Mouse (Mus musculus): Measurements from ENCODE around the gene Klhl6.
"Not testable (repeated sequence)": the region's sequence is repeated elsewhere in the genome, so short reads cannot be mapped to it uniquely, and the experiment has no call there.

DNA sequence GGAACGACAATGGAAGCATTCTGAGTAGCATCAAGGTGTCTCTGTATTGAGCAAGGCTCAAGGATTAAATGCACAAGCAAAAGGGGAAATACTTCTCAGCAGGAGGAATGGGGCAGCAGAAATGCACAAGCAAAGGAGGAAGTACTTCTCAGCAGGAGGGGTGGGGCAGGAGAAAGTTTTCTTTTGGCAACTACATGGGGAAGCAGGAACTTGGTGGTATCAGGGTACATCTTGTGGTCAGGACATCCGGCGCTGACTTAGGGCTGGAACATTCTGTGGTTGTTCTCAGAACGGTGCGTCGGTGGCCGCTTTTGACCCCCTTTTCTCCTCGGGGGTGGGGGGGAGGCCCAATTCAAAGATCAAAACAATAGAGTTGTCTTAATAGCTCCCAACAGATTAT, 17.4 kb upstream of the Klhl6 start:
- TF ChIP-seq CTCF (IDR thresholded peaks at IDR 0.05; ENCODE audit: control insufficient read depth, insufficient read depth, insufficient replicate concordance, low read depth, low read length); POLR2A (IDR thresholded peaks at IDR 0.05; ENCODE audit: control insufficient read depth, low read depth, low read length): not testable (repeated sequence)
